Mouse (Mus musculus) G1E (cell line): ENCODE data around the gene Gusb.

ENCODE experiments used
- CTCF ChIP-seq: IDR thresholded peaks from 2 replicates; pipeline ENCODE4 v1.5.1; 2012; ENCODE audit warnings: low read depth, low read length, inconsistent platforms, mixed read lengths
- GATA1 ChIP-seq: IDR thresholded peaks from 2 replicates; pipeline ENCODE4 v1.6.1; 2012; ENCODE audit warnings: borderline replicate concordance, low read length, inconsistent platforms, mixed read lengths
- POLR2AphosphoS5 ChIP-seq: IDR thresholded peaks from 2 replicates; pipeline ENCODE4 v1.6.1; 2012; ENCODE audit warnings: low read depth, low read length, inconsistent platforms; ENCODE audit not compliant: insufficient replicate concordance
- TAL1 ChIP-seq: conservative IDR thresholded peaks from 2 replicates; pipeline ENCODE4 v1.6.1; 2012; ENCODE audit warnings: low read depth, low read length, inconsistent platforms, mixed read lengths

- no peak for TF ChIP-seq CTCF
- no peak for TF ChIP-seq POLR2AphosphoS5
- TF ChIP-seq GATA1 = no peak
- no peak for TF ChIP-seq TAL1
Measured at GRCm38 (mm10) chr5:130044201-130044695, 41.4 kb upstream of the Gusb start.
